Mouse (Mus musculus): Measurements from ENCODE around the gene Tmem121b. TPM values are rescaled to one million over a fixed set of nuclear protein-coding genes. Genes with fewer than 3 reads are reported as not detected.

Gene Tmem121b
- polyA plus RNA-seq (2014; fragmentation: Nextera tagmentation; extraction: Ambion mirVana): 0.04 and 0.07 TPM in 2 replicates

DNA sequence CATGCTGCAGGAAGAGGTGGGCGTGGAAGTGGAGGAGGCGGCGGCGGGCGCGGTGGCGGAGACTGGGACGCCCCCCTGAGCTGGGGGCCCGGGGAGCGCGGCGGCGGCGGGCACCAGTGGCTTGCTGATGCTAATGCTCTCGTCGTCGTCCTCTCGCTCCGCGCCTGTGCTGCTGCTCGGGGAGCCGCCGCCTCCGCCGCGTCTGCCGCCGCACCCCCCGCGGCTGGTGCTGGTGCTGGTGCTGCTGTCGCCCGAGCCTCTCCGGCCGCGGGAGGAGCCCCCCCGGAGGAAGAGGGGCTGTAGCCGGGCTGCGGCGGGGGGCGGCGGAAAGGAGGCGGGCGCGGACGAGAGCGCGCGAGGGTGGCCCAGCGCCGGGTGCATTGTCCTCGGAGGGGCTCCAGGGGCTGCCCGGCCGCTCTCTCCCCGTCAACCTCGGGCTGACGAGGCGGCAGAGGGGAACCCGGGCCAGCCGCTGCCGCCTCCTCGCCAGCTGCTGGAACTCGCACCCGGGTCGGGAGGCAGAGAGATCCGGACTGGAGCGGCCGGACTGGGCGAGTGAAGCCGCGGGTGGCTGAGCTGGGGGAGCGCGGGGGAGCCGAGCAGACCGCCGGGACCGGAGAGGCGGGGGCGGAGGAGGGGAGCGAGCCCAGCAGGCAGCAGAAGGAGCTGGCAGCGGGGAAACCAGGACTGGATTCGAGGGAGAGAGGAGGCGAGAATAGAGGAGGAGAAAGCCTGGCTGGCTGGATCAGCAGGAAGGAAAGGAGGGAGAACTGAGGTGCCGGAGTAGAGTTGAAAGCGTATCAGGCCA is at the start of gene Tmem121b:
Tmem121b (minus strand) TSS at position 434 of the 808 bp plus-strand sequence.
- Histone ChIP-seq H3K27ac (replicated peaks in 1 of 2; ENCODE audit: control insufficient read depth in 1 of 2, insufficient read depth in 1 of 2, low read depth in 2 of 2, low read length in 2 of 2) (no peak within 1 kb of the TSS), H3K4me2 (ENCODE audit: low read length) (peak within 1 kb of the TSS; percentile 99), H3K9ac (ENCODE audit: low read length) (peak within 1 kb of the TSS; percentile 64), H3K4me1 (ENCODE audit: control insufficient read depth in 2 of 2, insufficient read depth in 2 of 2, low read length in 2 of 2) (peaks cover 5 to 22% of the 10 kb centered on the region in 2 experiments), H3K36me3 (ENCODE audit: control insufficient read depth, insufficient read depth, low read length) (no peaks in the 10 kb centered on the region), H3K9me3 (ENCODE audit: control insufficient read depth, low read length) (no peaks in the 10 kb centered on the region), H3K27me3 (ENCODE audit: control insufficient read depth, insufficient read depth, low read length) (peaks cover 43% of the 10 kb centered on the region), H3K4me3 (ENCODE audit: control insufficient read depth in 1 of 2, insufficient read depth in 1 of 2, low read depth in 1 of 2, low read length in 2 of 2) (peak within 1 kb of the TSS; percentile 62 to 67)
- WGBS: under 1% methylated on average over 70 of the region's 84 CpGs
- ATAC-seq (ENCODE audit: insufficient number of reproducible peaks, insufficient read depth, low FRiP score, low read depth): peak; percentile 23; the same call in 1 of the 2 replicates

DNA sequence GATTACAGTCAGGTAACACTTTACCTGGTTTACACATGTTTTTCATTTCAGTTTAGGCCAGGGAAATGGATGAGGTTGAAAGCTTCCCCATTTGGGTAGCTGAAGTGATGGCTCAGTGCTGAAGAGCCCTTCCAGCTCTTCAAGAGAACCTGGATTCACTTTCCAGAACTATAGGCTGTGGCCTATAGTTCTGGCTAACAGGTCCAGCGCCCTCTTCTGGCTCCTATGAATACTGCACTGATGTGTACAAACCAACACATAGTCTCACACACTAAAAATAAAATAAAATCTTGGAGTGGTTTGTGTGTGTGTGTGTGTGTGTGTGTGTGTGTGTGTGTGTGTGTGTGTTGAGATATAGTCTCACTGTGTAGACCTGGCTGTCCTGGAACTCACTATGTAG is 48.5 kb upstream of the Tmem121b start:
- Histone ChIP-seq H3K27ac (replicated peaks in 1 of 2; ENCODE audit: control insufficient read depth in 1 of 2, insufficient read depth in 1 of 2, low read depth in 2 of 2, low read length in 2 of 2) (no peak overlapping the region), H3K9me3 (ENCODE audit: control insufficient read depth, low read length) (no peaks in the 10 kb centered on the region)
- 23% methylated on average over 1 of the region's 1 CpGs for WGBS

DNA sequence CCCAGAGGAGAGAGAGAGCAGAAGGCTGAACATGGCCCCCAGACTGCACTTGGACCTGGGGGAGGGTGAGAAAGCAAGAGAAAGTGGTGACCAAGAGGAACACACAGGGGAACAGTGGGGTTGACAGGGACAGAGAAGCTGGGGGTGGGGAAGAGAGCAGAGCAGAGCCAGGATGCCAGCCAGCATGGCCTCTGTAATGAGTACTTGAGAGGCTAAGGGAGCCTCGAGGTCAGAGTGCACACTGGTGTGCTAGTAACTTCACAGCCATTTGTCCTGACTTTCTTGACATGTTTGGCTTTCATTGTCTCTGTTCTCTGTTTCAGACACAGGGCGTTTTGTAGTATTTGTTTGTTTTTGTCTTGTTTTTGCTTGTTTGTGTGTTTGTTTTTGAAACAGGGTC is 47.8 kb upstream of the Tmem121b start:
- H3K9me3 ChIP-seq (ENCODE audit: control insufficient read depth, low read length): no peaks in the 10 kb centered on the region
- no peak overlapping the region for H3K4me2 ChIP-seq (ENCODE audit: low read length)
- WGBS: 44% methylated on average over 2 of the region's 2 CpGs

More for the DNA sequence above, 48.5 kb upstream of the Tmem121b start:
- Histone ChIP-seq H3K4me3 (ENCODE audit: control insufficient read depth in 1 of 2, insufficient read depth in 1 of 2, low read depth in 1 of 2, low read length in 2 of 2) (no peak overlapping the region), H3K36me3 (ENCODE audit: control insufficient read depth, insufficient read depth, low read length) (no peaks in the 10 kb centered on the region), H3K4me2 (ENCODE audit: low read length) (no peak overlapping the region), H3K4me1 (ENCODE audit: control insufficient read depth in 2 of 2, insufficient read depth in 2 of 2, low read length in 2 of 2) (peaks cover 9 to 11% of the 10 kb centered on the region in 2 experiments), H3K27me3 (ENCODE audit: control insufficient read depth, insufficient read depth, low read length) (no peaks in the 10 kb centered on the region), H3K9ac (ENCODE audit: low read length) (no peak overlapping the region)
- ATAC-seq (ENCODE audit: insufficient number of reproducible peaks, insufficient read depth, low FRiP score, low read depth): no peak

DNA sequence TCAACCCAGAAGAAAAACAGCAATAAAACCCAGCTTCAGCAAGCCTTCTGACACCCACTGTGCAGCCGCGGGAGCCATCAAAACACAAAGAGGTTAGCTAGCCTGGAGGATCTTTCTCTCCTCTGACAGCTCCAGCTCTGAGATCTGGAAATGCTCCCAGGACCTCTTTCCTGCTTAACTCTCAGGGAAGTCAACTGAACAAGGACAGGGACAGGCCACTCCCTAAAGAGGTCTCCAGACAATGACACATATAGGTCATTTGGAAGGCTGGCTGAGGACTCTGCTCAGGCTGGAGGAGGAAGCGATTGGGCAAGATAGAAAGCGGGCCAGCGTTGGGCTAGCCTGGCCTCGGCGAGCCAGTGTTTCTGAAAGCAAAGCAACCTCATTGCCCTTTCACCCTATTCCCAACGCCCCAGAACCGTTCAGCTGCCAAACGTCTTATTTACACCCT is 46.2 kb upstream of the Tmem121b start:
- ATAC-seq (ENCODE audit: insufficient number of reproducible peaks, insufficient read depth, low FRiP score, low read depth): peak; percentile 50; the same call in 1 of the 2 replicates
- 41% methylated on average over 10 of the region's 10 CpGs for WGBS
- H3K27ac ChIP-seq (replicated peaks in 1 of 2; ENCODE audit: control insufficient read depth in 1 of 2, insufficient read depth in 1 of 2, low read depth in 2 of 2, low read length in 2 of 2): peak overlapping the region; percentile 14 to 62
- no peaks in the 10 kb centered on the region for H3K9me3 ChIP-seq (ENCODE audit: control insufficient read depth, low read length)
- H3K36me3 ChIP-seq (ENCODE audit: control insufficient read depth, insufficient read depth, low read length): no peaks in the 10 kb centered on the region
- peak overlapping the region; percentile 66 for H3K4me2 ChIP-seq (ENCODE audit: low read length)
- H3K27me3 ChIP-seq (ENCODE audit: control insufficient read depth, insufficient read depth, low read length): no peaks in the 10 kb centered on the region
- H3K9ac ChIP-seq (ENCODE audit: low read length): peak overlapping the region; percentile 61; the same call in 1 of the 2 replicates
- peaks cover 9 to 11% of the 10 kb centered on the region in 2 experiments for H3K4me1 ChIP-seq (ENCODE audit: control insufficient read depth in 2 of 2, insufficient read depth in 2 of 2, low read length in 2 of 2)
- H3K4me3 ChIP-seq (ENCODE audit: control insufficient read depth in 1 of 2, insufficient read depth in 1 of 2, low read depth in 1 of 2, low read length in 2 of 2): no peak overlapping the region

More for the DNA sequence above, 47.8 kb upstream of the Tmem121b start:
- peaks cover 9 to 11% of the 10 kb centered on the region in 2 experiments for H3K4me1 ChIP-seq (ENCODE audit: control insufficient read depth in 2 of 2, insufficient read depth in 2 of 2, low read length in 2 of 2)
- H3K27me3 ChIP-seq (ENCODE audit: control insufficient read depth, insufficient read depth, low read length): no peaks in the 10 kb centered on the region
- H3K9ac ChIP-seq (ENCODE audit: low read length): no peak overlapping the region
- H3K27ac ChIP-seq (replicated peaks in 1 of 2; ENCODE audit: control insufficient read depth in 1 of 2, insufficient read depth in 1 of 2, low read depth in 2 of 2, low read length in 2 of 2): no peak overlapping the region
- H3K4me3 ChIP-seq (ENCODE audit: control insufficient read depth in 1 of 2, insufficient read depth in 1 of 2, low read depth in 1 of 2, low read length in 2 of 2): no peak overlapping the region
- H3K36me3 ChIP-seq (ENCODE audit: control insufficient read depth, insufficient read depth, low read length): no peaks in the 10 kb centered on the region
- ATAC-seq (ENCODE audit: insufficient number of reproducible peaks, insufficient read depth, low FRiP score, low read depth): no peak

DNA sequence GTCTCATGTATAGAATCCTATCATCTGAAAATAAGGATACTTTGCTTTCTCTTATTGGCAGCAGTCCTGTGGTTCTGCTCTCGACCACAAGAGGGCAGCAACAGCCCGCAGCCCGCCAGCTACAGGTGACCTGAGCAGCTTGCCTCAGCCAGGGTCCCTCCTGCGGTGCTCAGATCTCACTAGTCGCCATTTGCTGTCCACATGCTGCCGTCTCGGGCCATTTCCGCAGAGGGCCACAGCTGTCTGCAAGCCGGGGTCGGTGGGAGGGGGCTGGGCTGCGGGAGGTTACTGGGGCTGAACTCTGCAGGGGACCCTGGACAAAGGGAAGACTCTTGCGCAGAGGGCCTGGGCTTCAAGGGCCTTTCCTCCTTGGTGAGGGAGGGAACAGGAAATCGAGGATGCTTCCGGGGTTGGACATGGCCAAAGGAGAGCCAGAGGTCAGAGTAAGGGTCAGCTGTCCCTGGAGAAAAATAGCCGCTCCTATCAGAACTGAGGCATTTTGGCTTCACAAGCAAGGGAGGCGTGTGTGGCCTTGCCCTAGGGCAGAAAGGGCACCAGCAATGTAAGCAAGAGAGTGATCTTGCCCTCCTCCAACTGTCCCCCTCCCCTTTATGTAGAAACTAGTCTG is 45.6 kb upstream of the Tmem121b start:
- ATAC-seq (ENCODE audit: insufficient number of reproducible peaks, insufficient read depth, low FRiP score, low read depth): peak; percentile 77; the same call in 1 of the 2 replicates

DNA sequence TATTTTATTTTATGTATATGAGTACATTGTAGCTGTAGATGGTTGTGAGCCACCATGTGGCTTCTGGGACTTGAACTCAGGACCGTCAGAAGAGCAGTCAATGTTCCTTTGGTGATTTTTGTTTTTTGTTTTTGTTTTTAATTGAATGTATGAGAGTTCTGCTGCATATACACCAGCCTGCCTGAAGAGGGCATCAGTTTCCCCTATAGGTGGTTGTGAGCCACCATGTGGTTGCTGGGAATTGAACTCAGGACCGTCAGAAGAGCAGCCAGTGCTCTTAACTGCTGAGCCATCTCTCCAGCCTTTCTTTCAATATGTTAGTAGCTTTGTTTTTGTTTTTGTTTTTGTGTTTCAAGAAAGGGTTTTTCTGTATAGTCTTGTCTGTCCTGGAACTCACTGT is 42.7 kb upstream of the Tmem121b start:
- 70% methylated on average over 2 of the region's 2 CpGs for WGBS
- H3K4me2 ChIP-seq (ENCODE audit: low read length): no peak overlapping the region

More for the DNA sequence above, 45.6 kb upstream of the Tmem121b start:
- whole genome bisulfite sequencing: 8% methylated on average over 16 of the region's 16 CpGs
- H3K4me1 ChIP-seq (ENCODE audit: control insufficient read depth in 2 of 2, insufficient read depth in 2 of 2, low read length in 2 of 2): peaks cover 9 to 11% of the 10 kb centered on the region in 2 experiments
- H3K4me2 ChIP-seq (ENCODE audit: low read length): peak overlapping the region; percentile 66
- H3K36me3 ChIP-seq (ENCODE audit: control insufficient read depth, insufficient read depth, low read length): no peaks in the 10 kb centered on the region
- no peaks in the 10 kb centered on the region for H3K9me3 ChIP-seq (ENCODE audit: control insufficient read depth, low read length)
- H3K4me3 ChIP-seq (ENCODE audit: control insufficient read depth in 1 of 2, insufficient read depth in 1 of 2, low read depth in 1 of 2, low read length in 2 of 2): peak overlapping the region; percentile 17 to 29; a peak in 1 of 4 replicates
- H3K27ac ChIP-seq (replicated peaks in 1 of 2; ENCODE audit: control insufficient read depth in 1 of 2, insufficient read depth in 1 of 2, low read depth in 2 of 2, low read length in 2 of 2): peak overlapping the region; percentile 14 to 62
- H3K9ac ChIP-seq (ENCODE audit: low read length): peak overlapping the region; percentile 61
- no peaks in the 10 kb centered on the region for H3K27me3 ChIP-seq (ENCODE audit: control insufficient read depth, insufficient read depth, low read length)

DNA sequence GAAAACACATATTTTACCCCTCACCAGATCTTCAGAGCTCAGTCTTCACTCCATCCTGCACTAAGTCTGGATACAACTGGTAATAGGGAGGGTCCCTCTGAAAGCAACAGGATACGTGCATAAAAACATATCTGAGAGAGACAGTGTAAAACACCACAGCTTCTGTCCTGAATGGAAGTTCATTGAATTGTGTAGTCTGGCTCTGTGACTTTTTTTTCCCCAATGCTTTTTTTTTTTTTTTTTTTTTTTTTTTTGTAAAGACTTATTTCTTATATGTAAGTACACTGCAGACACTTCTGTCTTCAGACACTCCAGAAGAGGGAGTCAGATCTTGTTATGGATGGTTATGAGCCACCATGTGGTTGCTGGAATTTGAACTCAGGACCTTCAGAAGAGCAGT is 39.0 kb upstream of the Tmem121b start:
- H3K9me3 ChIP-seq (ENCODE audit: control insufficient read depth, low read length): no peaks in the 10 kb centered on the region
- ATAC-seq (ENCODE audit: insufficient number of reproducible peaks, insufficient read depth, low FRiP score, low read depth): no peak
- 81% methylated on average over 1 of the region's 1 CpGs for WGBS
- no peak overlapping the region for H3K27ac ChIP-seq (replicated peaks in 1 of 2; ENCODE audit: control insufficient read depth in 1 of 2, insufficient read depth in 1 of 2, low read depth in 2 of 2, low read length in 2 of 2)
- no peak overlapping the region for H3K9ac ChIP-seq (ENCODE audit: low read length)
- no peaks in the 10 kb centered on the region for H3K27me3 ChIP-seq (ENCODE audit: control insufficient read depth, insufficient read depth, low read length)
- H3K4me3 ChIP-seq (ENCODE audit: control insufficient read depth in 1 of 2, insufficient read depth in 1 of 2, low read depth in 1 of 2, low read length in 2 of 2): no peak overlapping the region
- H3K4me1 ChIP-seq (ENCODE audit: control insufficient read depth in 2 of 2, insufficient read depth in 2 of 2, low read length in 2 of 2): peaks cover 2 to 8% of the 10 kb centered on the region in 2 experiments; a peak in 3 of 4 replicates
- 0 out of 2 replicates have a peak overlapping the region, but pooled peaks have one; percentile 84 for H3K4me2 ChIP-seq (ENCODE audit: low read length)
- no peaks in the 10 kb centered on the region for H3K36me3 ChIP-seq (ENCODE audit: control insufficient read depth, insufficient read depth, low read length)

More for the DNA sequence above, 42.7 kb upstream of the Tmem121b start:
- Histone ChIP-seq H3K4me3 (ENCODE audit: control insufficient read depth in 1 of 2, insufficient read depth in 1 of 2, low read depth in 1 of 2, low read length in 2 of 2) (no peak overlapping the region), H3K27me3 (ENCODE audit: control insufficient read depth, insufficient read depth, low read length) (no peaks in the 10 kb centered on the region), H3K9me3 (ENCODE audit: control insufficient read depth, low read length) (no peaks in the 10 kb centered on the region), H3K4me1 (ENCODE audit: control insufficient read depth in 2 of 2, insufficient read depth in 2 of 2, low read length in 2 of 2) (peaks cover 11 to 12% of the 10 kb centered on the region in 2 experiments), H3K9ac (ENCODE audit: low read length) (no peak overlapping the region), H3K27ac (replicated peaks in 1 of 2; ENCODE audit: control insufficient read depth in 1 of 2, insufficient read depth in 1 of 2, low read depth in 2 of 2, low read length in 2 of 2) (no peak overlapping the region), H3K36me3 (ENCODE audit: control insufficient read depth, insufficient read depth, low read length) (no peaks in the 10 kb centered on the region)
- no peak for ATAC-seq (ENCODE audit: insufficient number of reproducible peaks, insufficient read depth, low FRiP score, low read depth)
